Mouse (Mus musculus): ENCODE measurements at regions not wholly inside any gene's neighbourhood (a gene's known extent, or its start where the extent isn't known, plus 50 kb on each side); places are given as distances from the start of the nearest gene placed in this dataset.

DNA sequence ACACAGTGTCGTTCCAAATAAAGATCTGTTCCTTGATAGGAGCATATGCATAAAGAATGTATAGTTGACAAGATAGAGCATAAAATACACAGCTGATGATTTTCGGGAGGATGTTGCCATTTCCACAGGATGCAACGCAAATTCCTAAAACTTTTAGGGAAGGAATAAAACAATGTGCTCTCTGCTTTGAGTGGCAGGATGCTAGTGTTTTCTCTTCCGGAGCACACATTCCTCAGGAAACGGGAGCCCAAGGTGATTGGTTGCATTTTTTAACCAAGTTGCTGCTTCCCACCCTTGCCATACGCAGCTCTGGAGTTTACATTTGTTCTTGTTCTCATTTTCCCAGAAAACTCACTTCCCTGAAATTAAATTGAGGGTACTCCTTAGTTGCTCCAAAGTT lies 116.8 kb upstream of the Arhgap28 start:
- no peak for DNase-seq (ENCODE audit: low spot score in 2 of 2)

DNA sequence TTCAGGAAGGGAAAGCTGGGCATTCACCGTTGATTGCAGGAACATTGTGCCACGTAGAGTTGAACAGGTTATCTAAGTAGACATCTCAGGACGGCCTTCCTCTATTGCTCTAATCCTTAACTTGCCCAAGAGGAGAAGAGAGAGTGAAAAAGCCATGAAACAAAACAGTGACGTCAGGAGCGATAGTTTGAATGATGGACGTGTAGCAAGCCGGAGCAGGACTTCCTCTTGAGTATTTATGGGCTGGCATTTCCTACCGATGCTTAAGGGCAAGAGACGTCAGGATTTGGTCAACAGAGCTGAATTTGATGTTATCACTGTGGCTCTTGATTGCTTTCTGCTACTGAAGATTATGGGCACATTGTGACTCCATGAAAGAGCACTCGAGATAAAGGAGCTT lies 130.5 kb upstream of the Arhgap28 start:
- no peak for DNase-seq (ENCODE audit: low spot score in 2 of 2)

DNA sequence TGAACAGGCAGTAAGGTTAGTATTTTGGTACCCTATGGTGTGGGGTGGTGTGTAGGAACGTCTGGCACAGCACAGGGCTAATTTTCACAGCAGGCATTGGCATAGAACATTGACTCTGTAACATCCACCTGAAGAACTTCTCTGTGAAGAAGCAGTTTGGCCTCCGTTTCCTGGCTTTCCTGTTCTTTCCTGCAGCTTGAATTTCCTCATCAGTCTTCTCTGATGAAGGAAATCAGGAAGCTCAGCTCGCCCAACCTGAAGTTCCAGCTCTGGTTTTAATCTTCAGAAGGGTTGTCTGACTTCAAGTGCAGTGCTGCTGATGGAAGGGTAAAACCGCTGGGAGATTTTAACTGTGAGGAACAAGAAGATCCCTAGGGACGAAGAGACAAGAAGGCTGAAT lies 131.5 kb upstream of the Arhgap28 start:
- DNase-seq (ENCODE audit: low spot score in 2 of 2): no peak

DNA sequence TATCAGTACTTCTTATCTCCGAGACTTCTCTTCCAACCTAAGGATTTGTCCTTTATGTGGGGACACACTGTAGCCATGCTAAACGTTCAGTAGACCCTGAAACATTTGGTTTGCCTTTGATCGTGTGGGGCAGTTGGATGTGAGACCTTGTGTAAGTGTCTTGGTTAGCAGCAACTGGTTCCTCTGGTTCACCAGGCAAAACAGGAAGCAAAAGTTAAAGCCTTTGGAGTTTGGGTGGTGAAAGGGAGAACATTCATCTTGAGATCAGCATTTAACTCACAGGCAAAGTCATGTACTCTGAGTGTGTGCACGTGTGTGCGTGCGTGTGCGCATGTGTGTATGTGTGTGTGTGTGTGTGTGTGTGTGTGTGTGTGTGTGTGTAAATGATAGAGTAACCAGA lies 130.3 kb upstream of the L3mbtl4 start:
- no peak for DNase-seq (ENCODE audit: low spot score in 2 of 2)

DNA sequence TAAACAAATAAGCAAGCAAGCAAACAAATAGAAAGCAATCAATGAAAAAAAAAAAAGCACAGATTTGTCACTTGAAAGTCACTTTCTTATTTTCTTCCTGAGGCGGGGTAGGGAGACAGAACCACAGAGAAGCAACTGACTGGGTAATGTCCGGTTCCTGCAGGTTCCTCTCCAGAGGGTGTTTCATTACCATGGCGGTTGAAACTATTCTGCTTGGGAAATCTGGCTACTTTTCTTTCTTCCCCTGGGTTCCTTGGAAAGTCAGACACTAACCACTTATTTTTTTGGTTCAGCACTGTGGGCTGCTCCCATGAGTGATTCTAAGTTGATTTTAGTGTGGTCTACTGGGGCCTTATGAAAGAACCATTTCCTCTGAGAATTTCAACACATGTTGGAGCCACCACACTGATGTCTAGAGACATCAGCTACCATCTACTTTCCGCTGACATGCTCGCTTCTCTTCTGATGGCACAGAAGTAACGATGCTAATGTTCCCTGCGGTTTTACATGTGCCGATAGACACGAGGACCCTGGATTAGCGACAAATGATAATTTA lies 124.3 kb upstream of the L3mbtl4 start:
- DNase-seq (ENCODE audit: low spot score in 2 of 2): no peak

DNA sequence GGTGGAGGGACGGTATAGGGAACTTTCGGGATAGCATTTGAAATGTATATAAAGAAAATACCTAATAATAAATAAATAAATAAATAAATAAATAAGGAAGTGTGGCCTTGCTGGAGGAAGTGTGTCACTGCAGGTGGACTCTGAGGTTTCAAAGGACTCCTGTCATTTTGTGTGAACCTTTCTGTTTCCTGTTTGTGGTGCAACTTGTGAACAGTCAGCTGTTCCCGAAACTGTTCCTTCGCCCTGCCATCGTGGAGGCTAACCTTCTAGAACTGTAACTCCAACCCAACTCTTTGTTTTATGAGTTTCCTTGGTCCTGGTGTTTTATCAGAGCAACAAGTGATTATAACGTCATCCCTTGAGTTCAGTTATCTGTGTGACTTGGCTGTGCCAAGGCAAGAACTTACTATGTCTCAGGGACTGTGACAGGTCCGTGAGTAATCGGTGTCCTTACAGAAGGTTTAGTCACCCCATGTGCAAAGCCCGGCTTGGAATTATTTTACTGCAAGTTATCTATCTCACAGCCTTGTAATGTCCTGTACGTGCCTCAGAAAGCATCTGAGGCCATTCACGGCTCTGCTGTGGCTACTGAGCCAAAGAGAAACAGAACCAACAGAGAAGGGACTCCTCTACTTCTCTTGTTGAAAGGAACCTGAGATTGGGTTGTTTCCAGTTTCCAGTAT lies 121.0 kb upstream of the L3mbtl4 start:
- DNase-seq (ENCODE audit: low spot score in 2 of 2): no peak

DNA sequence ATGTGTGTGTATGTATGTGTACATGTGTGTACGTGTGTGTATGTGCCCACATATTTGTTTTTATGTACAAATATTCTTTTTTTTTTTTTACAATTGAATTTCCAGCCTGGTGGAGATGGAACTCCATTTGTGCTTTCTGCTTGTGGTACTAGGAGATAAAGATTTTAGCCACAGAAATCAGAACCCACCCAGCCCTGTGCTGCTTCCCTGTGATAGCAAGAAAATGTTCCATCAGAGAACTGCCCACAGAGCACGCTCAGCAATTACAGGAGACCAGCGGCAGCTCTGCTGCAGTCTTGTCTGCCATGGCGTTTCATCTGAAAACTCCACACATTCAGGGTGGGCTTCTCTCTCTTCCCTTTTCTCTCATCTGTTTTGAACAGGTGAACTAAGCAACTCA lies 118.7 kb upstream of the L3mbtl4 start:
- DNase-seq (ENCODE audit: low spot score in 2 of 2): no peak

DNA sequence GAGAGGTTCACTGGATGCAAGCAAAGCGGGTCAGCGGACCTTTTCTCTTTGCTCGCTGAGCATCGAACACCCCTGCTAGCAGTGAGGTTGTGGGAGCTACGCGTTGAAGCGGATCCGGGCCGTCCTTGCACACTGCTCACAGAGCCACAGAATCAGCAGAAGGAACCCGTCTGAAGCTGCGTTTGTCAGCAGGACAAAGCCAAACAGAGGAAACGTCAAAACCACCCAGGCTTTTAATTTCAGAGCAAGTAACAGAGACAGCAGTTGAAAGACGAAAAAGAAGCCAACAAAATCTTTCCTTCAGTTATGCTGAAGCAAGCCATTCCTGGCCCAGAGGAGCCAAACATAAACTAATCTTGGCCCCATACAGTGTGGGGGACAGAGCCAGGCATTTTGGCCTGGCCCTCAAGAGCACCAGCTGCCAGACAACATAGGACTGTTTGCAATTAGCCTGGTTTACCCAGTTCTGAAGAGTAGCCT lies 115.4 kb upstream of the L3mbtl4 start:
- no peak for DNase-seq (ENCODE audit: low spot score in 2 of 2)

DNA sequence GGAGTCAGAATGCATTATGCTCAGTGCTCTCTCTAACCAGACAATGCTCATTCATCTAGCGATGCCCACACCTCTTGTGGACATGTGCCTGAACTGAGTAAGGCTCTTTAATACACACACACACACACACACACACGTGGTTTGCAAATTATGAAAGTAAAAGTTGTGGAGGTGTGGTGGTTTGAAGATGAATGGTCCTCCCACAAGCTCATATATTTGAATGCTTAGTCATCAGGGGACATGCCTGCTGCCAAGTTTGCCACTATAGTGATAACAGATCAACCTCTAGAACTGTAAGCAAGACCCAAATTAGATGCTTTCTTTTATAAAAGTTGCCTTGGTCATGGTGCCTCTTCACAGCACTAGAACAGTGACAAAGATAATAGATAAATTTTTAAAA lies 112.5 kb upstream of the L3mbtl4 start:
- DNase-seq (ENCODE audit: low spot score in 2 of 2): no peak

DNA sequence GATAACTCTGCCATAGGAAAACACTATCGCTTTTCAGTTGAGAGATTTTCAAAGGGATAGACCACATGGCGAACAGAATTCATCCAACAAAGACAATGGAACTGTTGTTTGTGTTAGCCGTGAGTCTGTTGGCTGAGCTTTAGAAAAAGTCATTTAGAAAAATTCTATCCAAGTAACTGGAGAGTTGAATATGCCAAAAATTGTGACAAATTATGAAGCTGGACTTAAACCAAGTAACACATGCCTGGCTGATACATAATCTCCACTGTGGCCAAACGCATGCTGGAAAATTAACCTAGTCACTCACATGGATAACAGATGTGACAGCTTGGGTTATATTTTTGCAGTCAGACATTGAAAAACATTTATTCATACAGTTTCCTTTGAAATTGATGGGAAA lies 110.1 kb upstream of the L3mbtl4 start:
- no peak for DNase-seq (ENCODE audit: low spot score in 2 of 2)

DNA sequence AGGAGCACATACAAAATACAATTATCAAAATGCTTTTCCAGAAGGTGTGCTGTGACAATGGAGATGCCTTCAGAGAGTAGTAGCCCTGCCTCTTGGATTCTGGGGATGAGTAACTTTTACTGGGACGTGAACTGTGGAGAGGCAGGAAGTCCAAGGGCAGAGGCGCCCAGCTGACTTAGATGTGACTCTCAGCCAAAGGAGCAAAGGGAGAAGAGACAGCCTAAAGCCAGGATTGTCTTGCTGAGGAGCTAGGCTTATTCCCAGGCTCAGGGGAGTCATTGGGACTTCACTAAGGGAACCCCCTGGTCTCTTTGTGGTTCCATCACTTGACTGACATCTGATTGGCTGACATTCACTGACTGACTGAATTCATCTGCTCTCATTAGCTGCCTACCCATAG lies 108.9 kb upstream of the L3mbtl4 start:
- DNase-seq (ENCODE audit: low spot score in 2 of 2): no peak

DNA sequence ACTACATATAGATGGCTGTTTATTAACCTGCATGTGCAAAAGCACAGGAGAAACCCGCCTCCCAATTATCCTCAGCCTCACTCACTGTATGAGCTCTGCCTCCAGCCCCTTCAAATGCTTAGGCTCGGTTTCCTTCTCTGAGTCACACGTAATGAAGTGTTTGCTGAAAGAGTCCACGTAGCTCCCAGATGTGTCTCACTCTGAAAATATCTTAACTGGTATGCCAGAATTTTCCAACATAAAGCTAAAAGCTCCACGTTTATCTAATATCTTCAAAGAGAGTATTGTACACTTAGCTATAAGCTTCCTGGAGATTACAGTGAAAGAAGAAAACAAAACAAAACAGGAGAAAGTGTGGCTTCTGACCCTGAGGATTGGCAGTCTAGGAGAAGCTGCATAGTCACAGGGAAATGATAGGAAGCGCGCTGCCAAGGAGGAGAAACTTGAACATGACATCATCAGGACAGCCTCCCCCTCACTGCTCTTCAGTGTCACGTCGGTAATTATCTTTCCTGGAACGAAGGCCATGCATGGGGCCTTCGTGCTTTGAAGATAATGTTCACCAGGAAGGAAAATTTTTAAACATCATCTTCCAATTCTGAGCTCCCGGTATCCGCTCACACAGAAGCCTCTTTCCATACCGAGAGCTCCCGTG lies 108.3 kb upstream of the L3mbtl4 start:
- no peak for DNase-seq (ENCODE audit: low spot score in 2 of 2)

DNA sequence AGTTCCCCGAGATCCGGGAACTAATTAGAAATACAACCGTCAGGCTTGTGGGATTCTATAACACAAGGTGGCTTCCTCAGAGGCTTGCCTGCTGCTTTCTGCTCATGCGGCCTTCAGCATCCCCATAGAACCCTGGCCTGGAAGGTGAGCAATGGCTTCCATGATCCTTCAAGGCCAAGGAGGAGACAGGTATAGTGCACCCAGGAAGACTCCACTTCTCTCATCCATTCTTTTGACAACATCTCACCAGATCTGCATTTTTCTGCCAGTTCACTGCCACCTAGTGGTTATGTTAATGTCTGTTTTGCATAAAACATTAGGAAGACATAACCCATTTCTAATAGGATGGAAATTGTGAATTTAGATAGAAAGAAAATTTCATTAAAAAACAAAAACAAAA lies 107.2 kb upstream of the L3mbtl4 start:
- DNase-seq (ENCODE audit: low spot score in 2 of 2): no peak

DNA sequence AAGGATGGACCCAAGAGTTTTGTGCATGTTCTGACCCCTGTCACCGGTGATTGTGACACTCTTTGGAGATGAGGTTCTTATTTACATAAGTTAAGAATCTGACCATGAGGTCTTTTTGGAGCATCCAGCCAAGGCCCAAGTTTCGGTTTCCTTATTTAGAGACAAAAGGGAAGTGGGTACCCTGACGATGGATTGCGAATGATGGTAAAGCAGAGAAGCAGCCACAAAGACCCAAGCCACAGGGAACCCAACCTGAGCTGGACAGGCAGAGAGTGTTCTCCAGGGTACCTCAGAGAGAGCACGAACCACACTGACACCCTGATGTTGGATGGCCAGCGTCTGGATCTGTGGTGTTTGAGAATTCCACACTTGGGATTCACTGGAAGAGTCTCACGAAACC lies 100.8 kb upstream of the L3mbtl4 start:
- no peak for DNase-seq (ENCODE audit: low spot score in 2 of 2)

DNA sequence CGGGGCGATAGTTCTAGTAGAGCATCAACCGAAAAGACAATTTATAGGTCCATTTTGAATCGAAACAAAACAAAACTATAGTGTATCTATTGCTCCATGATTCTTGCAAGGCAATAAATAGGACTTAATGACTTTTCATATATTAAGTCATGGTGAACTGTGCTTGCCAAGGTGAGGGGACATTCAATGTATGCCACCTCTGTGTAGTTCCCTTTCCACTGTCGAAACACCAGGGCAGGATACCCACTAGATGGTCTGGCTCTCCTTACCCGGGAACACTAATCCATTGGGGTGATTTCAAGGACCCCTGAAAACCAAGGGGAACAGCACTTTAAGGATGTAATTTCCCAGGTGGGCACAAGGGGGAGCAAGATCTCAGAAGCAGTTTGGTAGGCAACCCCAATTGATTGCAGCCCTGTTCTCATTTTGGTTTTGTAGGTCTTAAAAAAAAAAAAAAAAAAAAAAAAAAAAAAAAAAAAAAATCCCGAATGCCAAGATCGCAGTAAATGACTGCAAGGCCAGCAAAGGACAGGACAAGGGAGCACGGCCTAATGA lies 96.9 kb upstream of the L3mbtl4 start:
- peak in 1 of 2 experiments; percentile 25 for DNase-seq (ENCODE audit: low spot score in 2 of 2)

DNA sequence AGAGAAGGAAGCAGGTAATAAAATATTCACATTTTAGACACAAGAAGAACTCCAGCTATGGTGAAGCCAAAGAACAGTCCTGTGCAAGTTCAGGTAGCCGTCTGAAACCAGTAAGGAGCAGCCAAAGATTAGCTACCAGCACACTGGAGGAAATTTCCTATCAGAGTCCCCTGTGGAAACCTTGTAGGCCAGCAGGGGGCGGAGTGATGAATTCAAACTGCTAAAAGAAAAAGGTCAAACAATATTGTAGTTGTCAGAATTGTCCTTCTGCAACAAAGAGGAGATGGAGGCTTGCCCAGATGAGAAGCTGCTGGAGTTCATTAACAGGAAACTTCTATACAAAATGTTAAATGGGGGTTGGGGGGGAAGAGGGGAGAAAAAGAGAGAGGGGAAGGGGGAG lies 95.8 kb upstream of the L3mbtl4 start:
- peak in 1 of 2 experiments; percentile 35 for DNase-seq (ENCODE audit: low spot score in 2 of 2)

DNA sequence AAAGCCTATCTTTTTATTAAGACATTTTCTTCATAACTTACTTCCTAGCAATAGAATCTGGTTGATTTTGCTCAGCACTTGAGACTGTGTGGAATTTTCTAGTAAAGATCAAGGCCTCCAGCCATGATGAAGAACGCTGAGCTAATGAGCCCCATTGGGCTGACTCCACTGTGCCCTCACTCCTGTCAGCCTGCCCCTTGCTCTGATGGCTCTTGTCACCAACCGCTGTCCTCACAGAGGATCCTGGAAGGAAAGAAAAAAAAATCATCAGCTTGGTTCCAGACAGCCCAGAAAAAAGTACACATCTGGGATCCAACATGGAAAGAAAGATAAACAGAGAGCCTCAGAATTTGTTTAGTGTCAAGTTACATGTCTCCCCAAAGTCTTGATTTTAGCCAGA lies 88.2 kb upstream of the L3mbtl4 start:
- no peak for DNase-seq (ENCODE audit: low spot score in 2 of 2)

DNA sequence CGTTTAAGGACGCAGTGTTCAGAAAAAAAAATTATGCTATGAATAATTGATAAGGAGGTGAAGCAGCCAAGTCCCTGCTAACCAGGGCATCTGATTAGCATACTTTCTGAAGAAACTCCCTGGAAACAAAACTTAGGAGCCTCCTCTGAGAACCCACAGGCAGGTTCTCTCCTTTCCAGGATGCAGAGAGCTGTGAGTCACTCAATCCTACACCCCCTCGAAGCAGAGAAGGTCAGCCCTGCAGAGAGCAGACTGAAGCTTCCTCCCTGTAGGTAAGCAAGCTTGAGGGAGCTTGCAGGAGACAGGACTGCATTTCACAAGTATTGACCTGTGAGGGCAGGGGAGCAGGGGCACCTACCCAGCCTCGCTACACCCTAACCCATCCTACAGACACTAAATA lies 83.7 kb upstream of the L3mbtl4 start:
- DNase-seq (ENCODE audit: low spot score in 2 of 2): no peak

DNA sequence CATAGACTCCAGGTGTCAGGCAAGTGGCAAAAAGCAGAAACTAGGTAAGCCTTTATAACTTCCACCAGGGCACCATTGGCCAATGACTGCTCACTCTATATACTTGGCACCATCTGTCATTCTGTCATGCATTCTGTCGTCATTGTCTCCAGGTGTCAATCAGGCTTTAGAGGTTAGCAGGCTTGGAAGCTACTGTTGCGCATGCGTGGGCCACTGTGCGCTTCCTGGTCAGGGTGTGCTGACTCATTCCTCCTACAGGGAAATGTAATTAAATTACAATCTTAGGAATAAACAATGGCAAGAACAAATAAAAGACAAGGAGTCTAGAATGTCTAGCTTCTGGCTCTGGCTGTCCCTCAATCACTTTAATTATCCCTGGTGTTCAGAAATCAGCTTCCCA lies 68.1 kb upstream of the L3mbtl4 start:
- DNase-seq (ENCODE audit: low spot score in 2 of 2): no peak

DNA sequence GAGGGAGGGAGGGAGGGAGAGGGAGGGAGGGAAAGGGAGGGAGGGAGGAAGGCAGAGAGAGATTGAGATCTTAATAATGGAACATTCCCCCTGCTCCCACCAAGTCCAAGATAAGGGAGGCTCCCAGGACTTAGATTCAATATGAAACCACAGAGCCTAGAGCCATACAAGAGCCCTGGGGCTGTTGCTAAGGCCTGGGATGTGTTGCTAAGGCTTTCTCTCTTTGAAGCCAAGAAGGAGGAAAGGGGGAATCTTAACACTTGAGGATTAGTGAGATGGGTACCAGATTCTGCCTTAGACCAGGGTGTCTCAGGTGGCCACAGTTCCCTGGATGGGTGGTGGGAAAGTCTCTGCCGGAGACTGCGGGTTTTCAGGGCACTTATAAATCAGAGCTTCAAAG lies 64.8 kb upstream of the L3mbtl4 start:
- no peak for DNase-seq (ENCODE audit: low spot score in 2 of 2)

DNA sequence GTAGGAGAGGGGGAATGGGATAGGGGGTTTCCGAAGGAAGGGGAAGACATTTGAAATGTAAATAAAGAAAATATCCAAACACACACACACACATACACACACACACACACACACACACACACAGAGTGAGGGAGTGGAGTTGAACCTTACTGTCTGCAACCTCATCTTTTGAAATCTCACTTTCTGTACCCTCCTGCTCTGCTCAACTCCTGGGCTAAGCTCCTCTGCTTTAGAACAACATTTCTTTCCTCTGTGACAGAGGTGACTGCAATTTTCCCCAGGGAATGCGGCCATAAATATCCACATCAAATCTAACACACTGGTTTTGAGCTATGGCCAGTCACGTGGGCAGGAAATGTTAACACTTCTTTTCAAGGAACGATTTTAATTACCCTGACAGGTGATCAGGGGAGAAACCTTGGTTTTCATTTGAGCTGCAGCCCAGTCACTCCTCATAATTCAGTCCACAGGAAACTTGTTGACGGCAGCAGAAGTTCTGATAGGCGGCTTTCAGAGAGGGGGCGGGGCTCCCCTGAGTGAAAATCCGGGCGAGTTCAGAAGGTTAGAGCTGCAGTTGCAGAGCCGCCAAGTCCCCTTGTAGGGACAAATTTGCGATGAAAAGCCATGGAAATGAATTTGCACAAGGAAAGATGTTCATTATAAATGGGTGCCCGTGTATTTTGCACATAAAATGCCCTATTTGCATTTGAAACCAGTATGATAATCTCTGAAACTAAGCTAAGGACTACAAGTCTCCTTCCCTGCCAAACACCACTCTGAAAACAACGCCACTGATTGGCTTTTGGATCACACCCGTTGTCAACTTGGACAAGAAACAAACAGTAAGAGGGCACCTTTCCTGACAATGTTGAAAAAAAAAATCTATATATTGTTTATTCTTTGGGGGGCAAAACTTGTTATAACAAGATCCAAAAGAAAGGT lies 63.0 kb upstream of the L3mbtl4 start:
- peak in 1 of 2 experiments; percentile 14 for DNase-seq (ENCODE audit: low spot score in 2 of 2)

DNA sequence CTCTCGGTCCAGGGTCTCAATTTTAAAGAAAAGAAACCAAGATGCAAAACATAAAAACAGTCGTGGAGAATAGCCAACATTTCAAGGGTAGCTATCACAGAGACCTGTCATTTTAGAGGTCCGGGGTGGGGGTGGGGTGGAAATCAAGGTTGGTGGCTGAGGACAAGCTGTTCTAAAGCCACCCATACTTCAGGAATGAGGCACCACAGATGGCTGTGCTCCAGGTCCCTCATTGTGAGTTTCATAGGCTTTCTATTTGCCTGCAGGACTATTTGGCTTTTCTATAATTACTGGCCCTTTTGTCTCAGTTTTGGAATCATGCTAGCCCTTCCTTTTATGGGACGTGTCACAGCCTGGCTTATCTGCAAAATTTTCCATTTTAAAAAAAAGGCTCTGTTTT lies 55.4 kb upstream of the L3mbtl4 start:
- no peak for DNase-seq (ENCODE audit: low spot score in 2 of 2)

All from spleen, postnatal 10 days (tissue).